Mouse (Mus musculus): ENCODE data around the gene Sectm1a. TPM values are rescaled to one million over a fixed set of nuclear protein-coding genes. Genes with fewer than 3 reads are reported as not detected.

Gene Sectm1a
- polyA plus RNA-seq (2012; rRNA removed): 8.9 and 9.0 TPM in 2 replicates

GRCm38 (mm10) chr11:121081120-121081519 lies at the start of gene Sectm1a:
Gene Sectm1a (minus strand): TSS chr11:121081220.
- Histone ChIP-seq H3K36me3 (ENCODE audit: control insufficient read depth, insufficient read depth, low read length) (no peaks in the 10 kb centered on the region), H3K27ac (ENCODE audit: control insufficient read depth, insufficient read depth, low read depth, low read length) (peak within 1 kb of the TSS; percentile 52; the same call in 1 of the 2 replicates), H3K27me3 (ENCODE audit: control insufficient read depth, insufficient read depth, low read length) (no peaks in the 10 kb centered on the region), H3K4me3 (ENCODE audit: control insufficient read depth, low read depth, low read length) (no peak within 1 kb of the TSS), H3K4me1 (ENCODE audit: control insufficient read depth, insufficient read depth, low read length) (no peaks in the 10 kb centered on the region)
- TF ChIP-seq POLR2A (IDR thresholded peaks at IDR 0.05; ENCODE audit: control insufficient read depth, low read depth, low read length) (no peak), CTCF (IDR thresholded peaks at IDR 0.05; ENCODE audit: control insufficient read depth, insufficient read depth, insufficient replicate concordance, low read depth, low read length) (no peak)

GRCm38 (mm10) chr11:121129616-121130015 lies 48.6 kb upstream of the Sectm1a start:
- no peak overlapping the region for H3K27ac ChIP-seq (ENCODE audit: control insufficient read depth, insufficient read depth, low read depth, low read length)
- TF ChIP-seq POLR2A (IDR thresholded peaks at IDR 0.05; ENCODE audit: control insufficient read depth, low read depth, low read length) (no peak), CTCF (IDR thresholded peaks at IDR 0.05; ENCODE audit: control insufficient read depth, insufficient read depth, insufficient replicate concordance, low read depth, low read length) (no peak)
- no peak overlapping the region for H3K4me3 ChIP-seq (ENCODE audit: control insufficient read depth, low read depth, low read length)
- H3K4me1 ChIP-seq (ENCODE audit: control insufficient read depth, insufficient read depth, low read length): no peaks in the 10 kb centered on the region
- no peaks in the 10 kb centered on the region for H3K27me3 ChIP-seq (ENCODE audit: control insufficient read depth, insufficient read depth, low read length)
- H3K36me3 ChIP-seq (ENCODE audit: control insufficient read depth, insufficient read depth, low read length): no peaks in the 10 kb centered on the region

GRCm38 (mm10) chr11:121127441-121127840 lies 46.4 kb upstream of the Sectm1a start:
- TF ChIP-seq CTCF (IDR thresholded peaks at IDR 0.05; ENCODE audit: control insufficient read depth, insufficient read depth, insufficient replicate concordance, low read depth, low read length): no peak
- TF ChIP-seq POLR2A (IDR thresholded peaks at IDR 0.05; ENCODE audit: control insufficient read depth, low read depth, low read length): no peak
- H3K27me3 ChIP-seq (ENCODE audit: control insufficient read depth, insufficient read depth, low read length): no peaks in the 10 kb centered on the region

GRCm38 (mm10) chr11:121126395-121126794 lies 45.4 kb upstream of the Sectm1a start:
- no peak for TF ChIP-seq CTCF (IDR thresholded peaks at IDR 0.05; ENCODE audit: control insufficient read depth, insufficient read depth, insufficient replicate concordance, low read depth, low read length)
- TF ChIP-seq POLR2A (IDR thresholded peaks at IDR 0.05; ENCODE audit: control insufficient read depth, low read depth, low read length): no peak
- Histone ChIP-seq H3K4me3 (ENCODE audit: control insufficient read depth, low read depth, low read length) (no peak overlapping the region), H3K27ac (ENCODE audit: control insufficient read depth, insufficient read depth, low read depth, low read length) (no peak overlapping the region), H3K27me3 (ENCODE audit: control insufficient read depth, insufficient read depth, low read length) (no peaks in the 10 kb centered on the region), H3K36me3 (ENCODE audit: control insufficient read depth, insufficient read depth, low read length) (no peaks in the 10 kb centered on the region), H3K4me1 (ENCODE audit: control insufficient read depth, insufficient read depth, low read length) (peaks cover 3% of the 10 kb centered on the region)

More at GRCm38 (mm10) chr11:121127441-121127840, 46.4 kb upstream of the Sectm1a start:
- no peaks in the 10 kb centered on the region for H3K36me3 ChIP-seq (ENCODE audit: control insufficient read depth, insufficient read depth, low read length)
- no peak overlapping the region for H3K4me3 ChIP-seq (ENCODE audit: control insufficient read depth, low read depth, low read length)
- no peak overlapping the region for H3K27ac ChIP-seq (ENCODE audit: control insufficient read depth, insufficient read depth, low read depth, low read length)
- H3K4me1 ChIP-seq (ENCODE audit: control insufficient read depth, insufficient read depth, low read length): peaks cover 3% of the 10 kb centered on the region

GRCm38 (mm10) chr11:121125522-121126172 lies 44.6 kb upstream of the Sectm1a start:
- TF ChIP-seq CTCF (IDR thresholded peaks at IDR 0.05; ENCODE audit: control insufficient read depth, insufficient read depth, insufficient replicate concordance, low read depth, low read length): no peak
- TF ChIP-seq POLR2A (IDR thresholded peaks at IDR 0.05; ENCODE audit: control insufficient read depth, low read depth, low read length): no peak
- Histone ChIP-seq H3K27me3 (ENCODE audit: control insufficient read depth, insufficient read depth, low read length) (no peaks in the 10 kb centered on the region), H3K4me3 (ENCODE audit: control insufficient read depth, low read depth, low read length) (no peak overlapping the region), H3K36me3 (ENCODE audit: control insufficient read depth, insufficient read depth, low read length) (no peaks in the 10 kb centered on the region), H3K4me1 (ENCODE audit: control insufficient read depth, insufficient read depth, low read length) (peaks cover 3% of the 10 kb centered on the region), H3K27ac (ENCODE audit: control insufficient read depth, insufficient read depth, low read depth, low read length) (no peak overlapping the region)

- Histone ChIP-seq H3K27me3 (ENCODE audit: control insufficient read depth, insufficient read depth, low read length) (no peaks in the 10 kb centered on the region), H3K4me3 (ENCODE audit: control insufficient read depth, low read depth, low read length) (no peak overlapping the region), H3K36me3 (ENCODE audit: control insufficient read depth, insufficient read depth, low read length) (no peaks in the 10 kb centered on the region), H3K4me1 (ENCODE audit: control insufficient read depth, insufficient read depth, low read length) (peaks cover 3% of the 10 kb centered on the region), H3K27ac (ENCODE audit: control insufficient read depth, insufficient read depth, low read depth, low read length) (peak overlapping the region; percentile 65; the same call in 1 of the 2 replicates)
- no peak for TF ChIP-seq POLR2A (IDR thresholded peaks at IDR 0.05; ENCODE audit: control insufficient read depth, low read depth, low read length)
- TF ChIP-seq CTCF (IDR thresholded peaks at IDR 0.05; ENCODE audit: control insufficient read depth, insufficient read depth, insufficient replicate concordance, low read depth, low read length): no peak
Measured at GRCm38 (mm10) chr11:121123438-121123837, 42.4 kb upstream of the Sectm1a start.

GRCm38 (mm10) chr11:121122024-121122670 lies 41.1 kb upstream of the Sectm1a start:
- H3K36me3 ChIP-seq (ENCODE audit: control insufficient read depth, insufficient read depth, low read length): no peaks in the 10 kb centered on the region
- no peaks in the 10 kb centered on the region for H3K27me3 ChIP-seq (ENCODE audit: control insufficient read depth, insufficient read depth, low read length)
- TF ChIP-seq POLR2A (IDR thresholded peaks at IDR 0.05; ENCODE audit: control insufficient read depth, low read depth, low read length) (no peak), CTCF (IDR thresholded peaks at IDR 0.05; ENCODE audit: control insufficient read depth, insufficient read depth, insufficient replicate concordance, low read depth, low read length) (no peak)
- no peak overlapping the region for H3K4me3 ChIP-seq (ENCODE audit: control insufficient read depth, low read depth, low read length)
- H3K27ac ChIP-seq (ENCODE audit: control insufficient read depth, insufficient read depth, low read depth, low read length): peak overlapping the region; percentile 44; the same call in 1 of the 2 replicates
- peaks cover 8% of the 10 kb centered on the region for H3K4me1 ChIP-seq (ENCODE audit: control insufficient read depth, insufficient read depth, low read length)
